Mouse (Mus musculus): ENCODE results near the gene Notch3. TPM values are rescaled to one million over a fixed set of nuclear protein-coding genes. Genes with fewer than 3 reads are reported as not detected.
"Not testable (repeated sequence)": the region's sequence is repeated elsewhere in the genome, so short reads cannot be mapped to it uniquely, and the experiment has no call there.

Gene Notch3
- polyA plus RNA-seq, 1 experiment from 2014 or later, result 21.4 TPM

GRCm38 (mm10) chr17:32099574-32099942 lies 67.1 kb downstream of the Notch3 start:
- no peak overlapping the region for H3K27ac ChIP-seq

GRCm38 (mm10) chr17:32098905-32099304 lies 67.7 kb downstream of the Notch3 start:
- not testable (repeated sequence) for ATAC-seq (ENCODE audit: low FRiP score); H3K27ac ChIP-seq; H3K36me3 ChIP-seq (replicated peaks); H3K4me3 ChIP-seq (replicated peaks); H3K9me3 ChIP-seq; H3K9ac ChIP-seq; H3K4me2 ChIP-seq
- 92% methylated on average over 6 of the region's 6 CpGs for WGBS
- H3K27me3 ChIP-seq, result peaks cover 42% of the 10 kb centered on the region
- peaks cover 12% of the 10 kb centered on the region for H3K4me1 ChIP-seq

More at GRCm38 (mm10) chr17:32099574-32099942, 67.1 kb downstream of the Notch3 start:
- no peaks in the 10 kb centered on the region for H3K9me3 ChIP-seq
- WGBS, result 40% methylated on average over 8 of the region's 8 CpGs
- peak overlapping the region; percentile 63 for H3K9ac ChIP-seq
- peak; percentile 14; the same call in 1 of the 2 replicates for ATAC-seq (ENCODE audit: low FRiP score)
- H3K4me3 ChIP-seq (replicated peaks), result peak overlapping the region; percentile 49
- H3K27me3 ChIP-seq, result peaks cover 42% of the 10 kb centered on the region
- peak overlapping the region; percentile 90 for H3K4me2 ChIP-seq
- H3K4me1 ChIP-seq, result peaks cover 12% of the 10 kb centered on the region
- no peaks in the 10 kb centered on the region for H3K36me3 ChIP-seq (replicated peaks)

- Histone ChIP-seq H3K27me3 (peaks cover 39% of the 10 kb centered on the region), H3K4me1 (peaks cover 12% of the 10 kb centered on the region), H3K27ac (no peak overlapping the region), H3K9ac (no peak overlapping the region), H3K4me2 (no peak overlapping the region), H3K36me3 (replicated peaks) (no peaks in the 10 kb centered on the region), H3K4me3 (replicated peaks) (no peak overlapping the region), H3K9me3 (no peaks in the 10 kb centered on the region)
- 75% methylated on average over 1 of the region's 1 CpGs for WGBS
- ATAC-seq (ENCODE audit: low FRiP score), result no peak
Observed at GRCm38 (mm10) chr17:32097676-32098075, 69.0 kb downstream of the Notch3 start.

GRCm38 (mm10) chr17:32092895-32093294 lies 73.8 kb downstream of the Notch3 start:
- Histone ChIP-seq H3K9me3 (no peaks in the 10 kb centered on the region), H3K9ac (no peak overlapping the region), H3K4me2 (no peak overlapping the region), H3K4me1 (peaks cover 10% of the 10 kb centered on the region), H3K36me3 (replicated peaks) (no peaks in the 10 kb centered on the region), H3K4me3 (replicated peaks) (no peak overlapping the region), H3K27me3 (peaks cover 6% of the 10 kb centered on the region; the same call in 1 of the 2 replicates), H3K27ac (no peak overlapping the region)
- no peak for ATAC-seq (ENCODE audit: low FRiP score)
- 82% methylated on average over 5 of the region's 5 CpGs for WGBS

- H3K36me3 ChIP-seq (replicated peaks), result no peaks in the 10 kb centered on the region
- WGBS, result 86% methylated on average over 1 of the region's 1 CpGs
- no peak overlapping the region for H3K4me3 ChIP-seq (replicated peaks)
- peaks cover 6% of the 10 kb centered on the region; the same call in 1 of the 2 replicates for H3K27me3 ChIP-seq
- H3K4me1 ChIP-seq, result peaks cover 10% of the 10 kb centered on the region
- no peak overlapping the region for H3K9ac ChIP-seq
- no peak for ATAC-seq (ENCODE audit: low FRiP score)
- no peaks in the 10 kb centered on the region for H3K9me3 ChIP-seq
- no peak overlapping the region for H3K4me2 ChIP-seq
- no peak overlapping the region for H3K27ac ChIP-seq
Observed at GRCm38 (mm10) chr17:32092241-32092619, 74.4 kb downstream of the Notch3 start.

GRCm38 (mm10) chr17:32091364-32092240 lies 75.0 kb downstream of the Notch3 start:
- Histone ChIP-seq H3K9ac (0 out of 2 replicates have a peak overlapping the region, but pooled peaks have one; percentile 7), H3K4me3 (replicated peaks) (peak overlapping the region; percentile 25), H3K4me2 (peak overlapping the region; percentile 46)
- WGBS, result 12% methylated on average over 16 of the region's 16 CpGs
- not testable (repeated sequence) for H3K9me3 ChIP-seq; H3K36me3 ChIP-seq (replicated peaks); H3K27ac ChIP-seq; H3K27me3 ChIP-seq; H3K4me1 ChIP-seq
- peak; percentile 94 for ATAC-seq (ENCODE audit: low FRiP score)

- Histone ChIP-seq H3K36me3 (replicated peaks) (no peaks in the 10 kb centered on the region), H3K4me1 (peaks cover 10% of the 10 kb centered on the region), H3K9me3 (no peaks in the 10 kb centered on the region), H3K9ac (no peak overlapping the region), H3K4me2 (peak overlapping the region; percentile 46), H3K27ac (no peak overlapping the region), H3K27me3 (peaks cover 6% of the 10 kb centered on the region; the same call in 1 of the 2 replicates), H3K4me3 (replicated peaks) (peak overlapping the region; percentile 25)
- ATAC-seq (ENCODE audit: low FRiP score), result peak; percentile 46; the same call in 1 of the 2 replicates
- whole genome bisulfite sequencing, result 44% methylated on average over 1 of the region's 1 CpGs
Observed at GRCm38 (mm10) chr17:32091032-32091363, 75.7 kb downstream of the Notch3 start.

- 96% methylated on average over 2 of the region's 2 CpGs for WGBS
- Histone ChIP-seq H3K9me3 (no peaks in the 10 kb centered on the region), H3K27ac (no peak overlapping the region), H3K4me2 (no peak overlapping the region), H3K27me3 (peaks cover 6% of the 10 kb centered on the region; the same call in 1 of the 2 replicates), H3K9ac (no peak overlapping the region), H3K4me1 (peaks cover 10% of the 10 kb centered on the region), H3K36me3 (replicated peaks) (no peaks in the 10 kb centered on the region), H3K4me3 (replicated peaks) (no peak overlapping the region)
- ATAC-seq (ENCODE audit: low FRiP score), result no peak
Observed at GRCm38 (mm10) chr17:32087069-32087468, 79.6 kb downstream of the Notch3 start.

GRCm38 (mm10) chr17:32083351-32083750 lies 83.3 kb downstream of the Notch3 start:
- no peak overlapping the region for H3K4me2 ChIP-seq
- no peak overlapping the region for H3K27ac ChIP-seq
- no peak for ATAC-seq (ENCODE audit: low FRiP score)
- no peaks in the 10 kb centered on the region for H3K36me3 ChIP-seq (replicated peaks)
- H3K9me3 ChIP-seq, result no peaks in the 10 kb centered on the region
- H3K27me3 ChIP-seq, result no peaks in the 10 kb centered on the region
- no peaks in the 10 kb centered on the region for H3K4me1 ChIP-seq
- H3K4me3 ChIP-seq (replicated peaks), result no peak overlapping the region
- H3K9ac ChIP-seq, result no peak overlapping the region
- WGBS, result 95% methylated on average over 2 of the region's 2 CpGs

GRCm38 (mm10) chr17:32075164-32075563 lies 91.5 kb downstream of the Notch3 start:
- Histone ChIP-seq H3K4me3 (replicated peaks) (no peak overlapping the region), H3K4me2 (no peak overlapping the region), H3K9me3 (no peaks in the 10 kb centered on the region), H3K27ac (no peak overlapping the region), H3K9ac (no peak overlapping the region), H3K36me3 (replicated peaks) (no peaks in the 10 kb centered on the region), H3K4me1 (no peaks in the 10 kb centered on the region), H3K27me3 (peaks cover 6% of the 10 kb centered on the region; the same call in 1 of the 2 replicates)
- WGBS, result 0% methylated on average over 2 of the region's 2 CpGs
- no peak for ATAC-seq (ENCODE audit: low FRiP score)

GRCm38 (mm10) chr17:32074658-32075057 lies 92.0 kb downstream of the Notch3 start:
- peaks cover 6% of the 10 kb centered on the region; the same call in 1 of the 2 replicates for H3K27me3 ChIP-seq
- WGBS, result 69% methylated on average over 4 of the region's 4 CpGs
- H3K4me3 ChIP-seq (replicated peaks), result no peak overlapping the region
- no peak for ATAC-seq (ENCODE audit: low FRiP score)
- H3K4me2 ChIP-seq, result no peak overlapping the region
- no peak overlapping the region for H3K27ac ChIP-seq
- H3K36me3 ChIP-seq (replicated peaks), result no peaks in the 10 kb centered on the region
- no peak overlapping the region for H3K9ac ChIP-seq
- H3K9me3 ChIP-seq, result no peaks in the 10 kb centered on the region; the same call in 1 of the 2 replicates
- H3K4me1 ChIP-seq, result no peaks in the 10 kb centered on the region

- Histone ChIP-seq H3K27ac (no peak overlapping the region), H3K36me3 (replicated peaks) (no peaks in the 10 kb centered on the region), H3K4me2 (no peak overlapping the region), H3K4me3 (replicated peaks) (no peak overlapping the region), H3K9me3 (no peaks in the 10 kb centered on the region; the same call in 1 of the 2 replicates), H3K27me3 (peaks cover 6% of the 10 kb centered on the region; the same call in 1 of the 2 replicates), H3K9ac (no peak overlapping the region), H3K4me1 (no peaks in the 10 kb centered on the region)
- peak; percentile 20; the same call in 1 of the 2 replicates for ATAC-seq (ENCODE audit: low FRiP score)
- 2% methylated on average over 2 of the region's 2 CpGs for WGBS
Observed at GRCm38 (mm10) chr17:32073359-32073758, 93.3 kb downstream of the Notch3 start.

Data from forebrain, embryonic 12.5 days (tissue).